Mouse (Mus musculus): ENCODE data around the gene Crim1.

The Crim1 gene

GRCm38 (mm10) chr17:78209646-78210045 lies 9.6 kb downstream of the Crim1 start:
- no peak for DNase-seq (ENCODE audit: low read depth)

DNA sequence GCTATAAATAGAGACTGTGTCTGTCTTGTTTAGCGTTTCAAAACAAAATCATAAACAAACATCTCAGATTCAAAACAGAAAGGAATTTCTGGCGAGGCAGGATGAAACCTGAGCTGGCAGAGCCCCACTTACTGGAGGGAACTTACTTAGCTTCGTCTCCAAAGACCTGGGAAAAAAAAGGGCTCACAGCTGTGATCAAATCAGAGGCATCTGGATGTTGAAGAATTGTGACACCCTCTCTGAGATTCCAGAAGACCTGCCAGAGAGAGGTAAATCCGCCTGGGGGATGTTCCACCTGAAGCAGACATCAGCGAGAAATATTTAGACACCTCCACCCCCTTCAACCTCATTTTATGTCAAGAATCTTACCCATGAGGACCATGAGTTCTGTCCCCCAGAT lies 11.8 kb downstream of the Crim1 start:
- DNase-seq (ENCODE audit: low read depth) = no peak

DNA sequence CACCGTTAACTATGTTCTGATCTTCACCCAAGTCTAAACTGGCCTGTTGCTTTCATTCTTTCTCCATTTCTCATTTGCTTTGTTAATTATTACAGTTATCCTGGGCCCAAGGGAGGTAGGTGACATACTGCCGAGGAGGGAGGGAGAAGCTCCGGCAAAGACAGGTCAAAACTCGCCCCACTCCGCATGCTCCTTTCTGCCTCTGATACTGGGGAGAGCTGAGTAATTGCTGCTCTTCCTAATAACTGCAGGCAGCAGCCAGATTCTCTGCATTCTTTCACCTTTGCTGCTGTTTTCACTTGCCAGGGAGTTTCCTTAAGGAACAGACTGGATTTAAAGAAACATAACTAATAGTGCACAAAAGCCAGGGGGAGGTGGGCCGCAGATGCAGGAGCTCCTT lies 13.1 kb downstream of the Crim1 start:
- DNase-seq (ENCODE audit: low read depth) = no peak

GRCm38 (mm10) chr17:78216526-78216925 lies 16.5 kb downstream of the Crim1 start:
- no peak for DNase-seq (ENCODE audit: low read depth)

DNA sequence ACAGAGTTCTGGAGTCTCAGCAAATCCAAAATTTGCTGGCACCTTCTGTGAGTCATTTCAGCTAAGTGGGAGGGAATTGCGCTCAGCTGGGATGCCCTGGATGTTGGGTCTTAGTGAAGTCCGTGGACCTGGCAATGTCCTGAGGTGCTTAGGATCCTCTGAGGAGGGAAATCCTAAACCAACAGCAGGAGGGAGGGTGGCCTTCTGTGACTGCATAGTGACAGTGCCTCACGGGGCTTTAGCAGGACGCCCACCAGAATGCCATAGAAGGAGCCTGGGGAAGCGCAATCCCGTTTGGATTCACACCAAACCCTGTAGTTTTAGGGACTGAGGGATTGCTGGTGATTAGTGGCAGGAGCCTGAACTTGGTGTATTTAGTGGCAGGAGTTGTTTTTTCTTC lies 17.4 kb downstream of the Crim1 start:
- DNase-seq (ENCODE audit: low read depth) = no peak

- DNase-seq (ENCODE audit: low read depth) = peak; percentile 79
Observed at GRCm38 (mm10) chr17:78218506-78219232, 18.6 kb downstream of the Crim1 start.

DNA sequence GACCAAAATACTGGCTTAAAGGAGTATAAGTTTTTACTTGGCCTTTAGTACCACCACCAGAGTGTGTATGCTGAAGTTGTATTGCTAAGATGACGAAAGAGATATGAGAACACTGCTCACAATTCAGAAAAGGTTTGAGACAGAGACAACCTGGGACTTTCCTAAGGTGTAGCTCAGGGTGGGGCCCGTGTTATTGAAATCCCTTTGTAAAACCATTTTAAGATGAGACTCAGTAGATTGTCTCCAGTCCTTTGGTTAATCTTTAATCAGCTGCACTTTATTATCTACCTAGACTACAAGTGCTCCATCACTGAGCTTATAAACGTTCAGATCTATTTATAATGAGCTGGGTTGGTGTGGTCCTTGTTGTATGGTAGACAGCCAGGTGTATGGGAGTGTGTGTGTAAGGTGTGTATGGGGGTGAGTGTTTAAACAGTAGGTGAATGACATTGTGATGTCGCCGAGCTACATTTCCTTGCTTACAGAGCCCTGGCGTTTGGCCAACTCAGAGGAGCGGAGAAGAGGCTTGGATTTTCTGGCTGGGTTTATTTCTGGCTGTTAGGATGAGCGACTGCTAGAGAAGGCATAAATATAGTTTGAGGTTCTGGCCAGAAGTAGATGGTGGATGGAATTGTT lies 21.1 kb downstream of the Crim1 start:
- DNase-seq (ENCODE audit: low read depth) = no peak

GRCm38 (mm10) chr17:78221860-78222259 lies 21.8 kb downstream of the Crim1 start:
- DNase-seq (ENCODE audit: low read depth) = no peak

GRCm38 (mm10) chr17:78223988-78224387 lies 23.9 kb downstream of the Crim1 start:
- DNase-seq (ENCODE audit: low read depth) = no peak

DNA sequence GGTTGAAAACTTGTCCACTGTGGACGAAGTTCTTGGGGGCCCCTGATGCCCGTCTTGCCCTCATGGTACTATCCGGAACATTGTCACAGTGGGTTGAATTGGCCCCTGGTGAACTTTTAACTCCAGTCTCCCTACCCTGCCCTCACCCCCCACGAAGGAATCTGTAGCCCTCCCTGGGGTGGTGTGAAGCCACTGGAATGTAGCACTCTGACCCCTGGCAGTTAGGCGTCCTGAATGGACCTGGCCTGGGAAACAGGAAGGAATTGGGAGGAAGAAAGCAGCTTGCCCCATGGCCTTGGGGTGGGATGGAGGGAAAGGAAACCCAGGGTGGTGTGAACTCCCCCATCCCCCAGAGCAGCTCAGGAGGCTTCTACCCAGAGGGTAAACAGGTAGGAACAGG lies 25.5 kb downstream of the Crim1 start:
- DNase-seq (ENCODE audit: low read depth) = peak; percentile 52

GRCm38 (mm10) chr17:78227211-78227610 lies 27.2 kb downstream of the Crim1 start:
- DNase-seq (ENCODE audit: low read depth) = no peak

DNA sequence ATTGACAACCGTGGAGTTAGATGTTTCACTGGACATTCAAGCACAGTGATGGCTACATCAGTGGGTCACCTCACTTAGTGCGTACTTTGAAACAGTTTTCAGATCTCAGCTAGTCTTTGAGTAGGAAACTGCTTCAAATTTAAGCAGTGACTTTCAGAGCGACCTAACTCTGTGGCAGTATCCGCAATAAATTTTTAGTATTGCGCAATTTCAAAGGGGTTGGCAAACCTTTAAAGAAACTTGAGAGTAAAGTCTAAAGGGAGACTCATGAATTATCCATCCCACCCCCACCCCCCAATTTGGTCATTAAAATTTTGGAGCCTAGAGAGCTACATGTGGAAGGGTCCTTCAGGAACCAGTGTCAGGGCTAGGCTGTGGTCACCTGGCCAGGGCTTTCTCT lies 31.5 kb downstream of the Crim1 start:
- peak; percentile 57 for DNase-seq (ENCODE audit: low read depth)

DNA sequence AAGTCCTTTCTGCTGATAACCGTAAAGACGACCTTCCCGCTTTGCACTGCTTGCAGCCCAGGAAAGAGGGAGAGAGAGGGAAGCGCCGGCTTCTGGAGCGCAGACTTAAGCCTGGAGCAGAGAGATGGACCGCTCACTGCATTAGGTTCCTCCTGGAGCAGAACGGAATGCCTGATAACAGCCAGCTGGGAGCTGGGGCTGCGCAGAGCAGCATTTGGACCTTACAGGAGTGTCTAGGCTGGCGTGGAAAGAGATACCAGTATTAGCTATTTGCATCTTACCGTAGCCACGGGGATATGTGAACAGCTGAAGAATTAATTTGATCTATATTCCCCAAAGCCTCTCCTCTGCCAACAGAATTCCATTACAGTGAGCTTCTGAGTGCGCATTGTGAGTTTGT lies 32.7 kb downstream of the Crim1 start:
- no peak for DNase-seq (ENCODE audit: low read depth)

DNA sequence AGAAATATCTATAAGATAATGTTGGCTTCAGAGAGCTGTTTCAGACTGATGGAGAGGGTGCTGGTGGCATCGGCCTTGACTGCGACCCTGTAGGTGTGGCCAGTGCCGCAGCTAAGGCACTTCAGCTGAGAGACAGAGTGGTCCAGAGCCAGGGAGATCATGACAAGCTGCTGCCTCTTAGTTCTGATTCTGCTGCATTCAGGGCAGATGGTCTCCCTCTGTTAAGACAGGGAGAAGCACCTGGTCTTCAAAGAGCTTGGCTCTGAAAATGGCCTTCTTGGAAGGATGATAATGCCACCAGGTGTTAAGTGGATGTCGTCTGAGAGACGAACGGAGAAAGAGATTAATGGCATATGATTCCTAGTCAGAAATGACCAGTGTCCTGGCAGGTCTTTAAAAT lies 33.8 kb downstream of the Crim1 start:
- DNase-seq (ENCODE audit: low read depth) = no peak

GRCm38 (mm10) chr17:78236126-78236525 lies 36.1 kb downstream of the Crim1 start:
- DNase-seq (ENCODE audit: low read depth) = no peak

GRCm38 (mm10) chr17:78237954-78238353 lies 37.9 kb downstream of the Crim1 start:
- DNase-seq (ENCODE audit: low read depth) = no peak

DNA sequence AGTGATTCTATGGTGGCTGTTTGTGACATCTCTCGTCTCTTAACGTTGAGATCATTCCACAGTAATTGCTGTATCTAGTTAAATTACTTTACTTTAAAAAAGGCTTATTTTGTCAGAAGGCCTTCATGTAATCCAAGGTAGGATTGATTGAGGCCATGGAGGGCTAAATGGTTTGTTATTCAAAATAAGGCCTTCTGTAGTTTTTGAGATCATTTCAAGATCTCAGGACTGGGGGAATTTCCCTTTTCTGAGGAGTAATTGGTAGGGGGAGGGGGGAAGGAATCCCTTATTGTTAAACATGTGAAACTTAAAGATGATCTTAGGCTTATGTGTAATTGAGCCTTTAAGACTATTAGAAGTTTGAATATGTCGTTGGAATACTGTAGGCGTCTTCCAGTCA lies 40.1 kb downstream of the Crim1 start:
- DNase-seq (ENCODE audit: low read depth) = no peak

- DNase-seq (ENCODE audit: low read depth) = no peak
Observed at GRCm38 (mm10) chr17:78241238-78241637, 41.2 kb downstream of the Crim1 start.

DNA sequence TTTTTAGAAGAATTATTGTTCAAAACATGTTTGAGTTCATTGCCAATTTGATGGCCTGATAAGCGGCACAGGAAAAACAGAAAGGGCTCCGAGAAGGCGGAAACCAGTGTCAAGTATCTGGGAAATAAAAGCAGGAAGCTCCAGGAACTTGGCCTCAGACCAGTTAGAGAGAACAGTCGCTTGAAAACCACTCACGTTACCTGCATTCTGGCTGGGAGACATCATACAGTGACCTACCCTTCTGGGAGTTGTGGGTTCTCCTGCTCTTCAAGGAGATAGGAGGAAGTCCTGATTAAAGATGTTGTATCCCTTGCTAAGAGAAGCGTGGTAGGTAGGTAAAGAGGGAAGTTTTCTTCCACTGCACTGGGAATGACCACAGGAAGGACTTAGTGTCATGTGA lies 44.7 kb downstream of the Crim1 start:
- DNase-seq (ENCODE audit: low read depth) = no peak

- DNase-seq (ENCODE audit: low read depth) = no peak
Observed at GRCm38 (mm10) chr17:78245444-78245843, 45.4 kb downstream of the Crim1 start.

- no peak for DNase-seq (ENCODE audit: low read depth)
Observed at GRCm38 (mm10) chr17:78246634-78247383, 46.8 kb downstream of the Crim1 start.

GRCm38 (mm10) chr17:78248197-78248596 lies 48.1 kb downstream of the Crim1 start:
- no peak for DNase-seq (ENCODE audit: low read depth)

DNA sequence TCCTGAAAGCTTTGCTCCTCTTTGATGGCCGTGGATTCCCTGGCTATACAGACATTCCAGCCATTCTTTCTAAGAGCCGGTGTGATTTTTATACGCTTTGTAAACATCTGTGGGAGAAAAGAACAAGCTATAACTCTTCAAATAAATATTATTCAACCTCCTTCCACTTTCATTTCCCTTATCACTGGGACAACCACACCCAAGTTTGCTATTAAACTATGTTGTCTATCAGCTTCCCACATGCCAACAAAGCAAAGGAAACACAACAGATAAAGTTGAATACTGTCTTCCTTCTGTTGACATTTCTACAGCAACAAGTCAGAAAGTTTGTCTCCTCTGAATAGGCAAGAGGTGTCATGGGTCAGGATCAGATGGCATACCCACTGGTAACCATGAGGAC lies 48.9 kb downstream of the Crim1 start:
- DNase-seq (ENCODE audit: low read depth) = no peak
